In the genomic region with DNA sequence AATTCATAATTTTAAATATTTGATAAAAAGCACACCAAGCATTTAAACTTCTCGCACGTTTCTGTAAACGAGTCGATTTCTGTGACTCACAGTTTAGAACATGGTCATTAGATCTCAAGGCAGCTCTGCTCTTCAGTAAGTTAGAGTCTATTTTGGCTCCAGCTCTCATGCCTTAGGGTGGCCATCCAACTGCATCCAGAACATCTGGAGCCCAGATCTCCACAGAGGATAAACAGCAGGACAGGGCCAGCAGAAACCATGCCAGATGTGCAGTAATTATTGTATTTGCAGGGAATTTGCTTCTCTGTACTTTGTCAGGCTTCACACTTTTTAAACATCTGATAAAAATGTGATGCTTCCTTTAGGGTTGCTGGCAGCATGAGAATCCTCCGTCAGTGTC, we compare ENCODE assay signal across 17 mouse cellular contexts.
DNase-seq lines count a peak whose midpoint lies in the region; ATAC-seq and TF ChIP-seq lines count a peak whose summit lies in the region.
"Had no signal": no experiment of that assay in that cellular context is flagged by ENCODE, and none has a peak within 500 bp of the region (broad histone marks: within the 10 kb centered on the region; RNA-seq: fewer than 3 reads in every experiment).

No protein-coding gene starts in this region.

- WGBS in intestine, embryonic 15.5 days: 43% methylated on average over 5 of the region's 5 CpGs
- WGBS in heart, adult 2 months: 69% methylated on average over 5 of the region's 5 CpGs

- H3K27ac ChIP-seq in intestine, embryonic 15.5 days: no peak overlapping the region
- no peak overlapping the region for H3K27ac ChIP-seq in heart, adult 2 months
- H3K27ac ChIP-seq: forebrain, embryonic 12.5 days; layer of hippocampus, adult 2 months; liver, embryonic 13.5 days; neural tube, embryonic 12.5 days had no signal

- TF ChIP-seq EP300 in heart, adult 2 months (IDR thresholded peaks at IDR 0.05; ENCODE audit: insufficient read depth, low read depth, low read length): no peak

- ATAC-seq in frontal cortex, adult (ENCODE audit: low TSS enrichment): peak; percentile 47; the same call in 1 of the 2 replicates
- ATAC-seq in intestine, embryonic 15.5 days: peak; percentile 68; the same call in 1 of the 2 replicates
- no peak for ATAC-seq in erythroblast, adult 5-6 weeks (replicated peaks; ENCODE audit: low FRiP score, poor library complexity, severe bottlenecking)

- TF ChIP-seq CTCF in heart, adult 2 months (IDR thresholded peaks at IDR 0.05): no peak

- no peak overlapping the region for H3K4me3 ChIP-seq in intestine, embryonic 15.5 days (replicated peaks)
- H3K4me3 ChIP-seq in heart, adult 2 months: no peak overlapping the region
- H3K4me3 ChIP-seq: forebrain, embryonic 12.5 days; layer of hippocampus, adult 2 months; liver, embryonic 13.5 days; neural tube, embryonic 12.5 days had no signal

- no peaks in the 10 kb centered on the region for H3K4me1 ChIP-seq in intestine, embryonic 15.5 days (replicated peaks)
- no peaks in the 10 kb centered on the region for H3K4me1 ChIP-seq in heart, adult 2 months (ENCODE audit: control insufficient read depth, insufficient read depth, low read length)
- H3K4me1 ChIP-seq: forebrain, embryonic 12.5 days; liver, embryonic 13.5 days; neural tube, embryonic 12.5 days had no signal

- intact Hi-C loops in heart, adult 2 months (cut with DNase I): no loop called here

- no peak for TF ChIP-seq POLR2A in heart, adult 2 months (IDR thresholded peaks at IDR 0.05; ENCODE audit: insufficient read depth, low read depth, low read length)

- DNase-seq in frontal cortex, postnatal 36 days (ENCODE audit: low spot score in 2 of 2): no peak
- peak; percentile 8 for DNase-seq in urinary bladder, postnatal 14 days (ENCODE audit: low spot score)
- DNase-seq in urinary bladder, postnatal 25 days (ENCODE audit: low spot score): no peak
- peak; percentile 5 for DNase-seq in yolk sac, embryonic 10.5 days (ENCODE audit: low spot score)
- no peak for DNase-seq in heart, adult 2 months
- DNase-seq: adrenal gland, postnatal 10 days; heart, postnatal 10 days; kidney, adult 8-10 months; liver, embryonic 13.5 days; lung, postnatal 36 days; midbrain, embryonic 14.5 days had no signal

- H3K79me2 ChIP-seq in heart, adult 2 months (replicated peaks; ENCODE audit: control insufficient read depth, insufficient read depth, low read length): no peaks in the 10 kb centered on the region

- H3K9ac ChIP-seq in intestine, embryonic 15.5 days: no peak overlapping the region
- H3K9ac ChIP-seq in heart, adult 2 months (ENCODE audit: low read depth, low read length): no peak overlapping the region
- H3K9ac ChIP-seq: forebrain, embryonic 12.5 days; liver, embryonic 13.5 days; neural tube, embryonic 12.5 days had no signal

- no peaks in the 10 kb centered on the region for H3K27me3 ChIP-seq in intestine, embryonic 15.5 days (replicated peaks)
- H3K27me3 ChIP-seq in heart, adult 2 months (ENCODE audit: control insufficient read depth, insufficient read depth, low read length): no peaks in the 10 kb centered on the region
- H3K27me3 ChIP-seq: forebrain, embryonic 12.5 days; liver, embryonic 13.5 days; neural tube, embryonic 12.5 days had no signal

- no peaks in the 10 kb centered on the region for H3K36me3 ChIP-seq in intestine, embryonic 15.5 days
- H3K36me3 ChIP-seq in heart, adult 2 months (ENCODE audit: control insufficient read depth, insufficient read depth, low read length): no peaks in the 10 kb centered on the region
- H3K36me3 ChIP-seq: forebrain, embryonic 12.5 days; liver, embryonic 13.5 days; neural tube, embryonic 12.5 days had no signal

- no peak overlapping the region for H3K4me2 ChIP-seq in intestine, embryonic 15.5 days (replicated peaks)
- H3K4me2 ChIP-seq: forebrain, embryonic 12.5 days; liver, embryonic 13.5 days; neural tube, embryonic 12.5 days had no signal

- no peaks in the 10 kb centered on the region for H3K9me3 ChIP-seq in intestine, embryonic 15.5 days
- H3K9me3 ChIP-seq: forebrain, embryonic 12.5 days; liver, embryonic 13.5 days; neural tube, embryonic 12.5 days had no signal

Comparison
In these comparisons a context has a peak if more than half of its experiments do, and no peak if none do; other contexts are left out.
1. DNase-seq: peak in urinary bladder, postnatal 14 days (single experiment) and yolk sac, embryonic 10.5 days (single experiment); none in frontal cortex, postnatal 36 days (0 of 2), urinary bladder, postnatal 25 days (single experiment) and heart, adult 2 months (0 of 2).